Mouse (Mus musculus) heart, embryonic 12.5 days (tissue): Measurements from ENCODE around the gene Csk. TPM values are rescaled to one million over a fixed set of nuclear protein-coding genes. Genes with fewer than 3 reads are reported as not detected.

Experiments used
- ATAC-seq: fragments of 200-750 bp; cut with Nextera tagmentation; 2 replicates; pipeline ENCODE4 v1.8.0; 2017; ENCODE audit warnings: moderate TSS enrichment, moderate library complexity; ENCODE audit not compliant: insufficient number of reproducible peaks, low FRiP score
- H3K27ac ChIP-seq: fragments of 300-500 bp; sonication (generic); 2 replicates; pipeline ENCODE4 v1.5.1; 2016; ENCODE audit warnings: mild to moderate bottlenecking, moderate library complexity; ENCODE audit not compliant: poor library complexity, severe bottlenecking
- H3K27me3 ChIP-seq: fragments of 300-500 bp; sonication (generic); replicated peaks from 2 replicates; pipeline ENCODE4 v1.6.1; 2016; ENCODE audit warnings: mild to moderate bottlenecking, moderate library complexity
- H3K36me3 ChIP-seq: fragments of 300-500 bp; sonication (generic); 2 replicates; pipeline ENCODE4 v1.6.1; 2016; ENCODE audit warnings: mild to moderate bottlenecking, moderate library complexity
- H3K4me1 ChIP-seq: fragments of 300-500 bp; sonication (generic); replicated peaks from 2 replicates; pipeline ENCODE4 v1.6.1; 2016; ENCODE audit warnings: mild to moderate bottlenecking
- H3K4me2 ChIP-seq: fragments of 300-500 bp; sonication (generic); 2 replicates; pipeline ENCODE4 v1.6.1; 2016; ENCODE audit warnings: mild to moderate bottlenecking, moderate library complexity
- H3K4me3 ChIP-seq: fragments of 300-500 bp; sonication (generic); 2 replicates; pipeline ENCODE4 v1.5.1; 2016; ENCODE audit warnings: mild to moderate bottlenecking
- H3K9ac ChIP-seq: fragments of 300-500 bp; sonication (generic); 2 replicates; pipeline ENCODE4 v1.6.1; 2016; ENCODE audit warnings: mild to moderate bottlenecking, moderate library complexity
- H3K9me3 ChIP-seq: fragments of 300-500 bp; sonication (generic); replicated peaks from 2 replicates; pipeline ENCODE4 v1.6.1; 2016; ENCODE audit warnings: mild to moderate bottlenecking, moderate library complexity
- WGBS: fragments of 180-500 bp; shearing (Covaris S2); methylation state at CpG from one replicate; pipeline ENCODE4 v1.1.7; 2016; 5-methylcytosine and 5-hydroxymethylcytosine counted together
- polyA plus RNA-seq: library from polyadenylated mRNA; unstranded; fragments of >200 nt; fragmentation: Nextera tagmentation; extraction: Ambion mirVana; gene quantifications from 2 replicates; pipeline ENCODE4 v1.2.1, GENCODE M21; 2016

Csk gene
- polyA plus RNA-seq, 1 experiment from 2014 or later = 16.4 TPM

DNA sequence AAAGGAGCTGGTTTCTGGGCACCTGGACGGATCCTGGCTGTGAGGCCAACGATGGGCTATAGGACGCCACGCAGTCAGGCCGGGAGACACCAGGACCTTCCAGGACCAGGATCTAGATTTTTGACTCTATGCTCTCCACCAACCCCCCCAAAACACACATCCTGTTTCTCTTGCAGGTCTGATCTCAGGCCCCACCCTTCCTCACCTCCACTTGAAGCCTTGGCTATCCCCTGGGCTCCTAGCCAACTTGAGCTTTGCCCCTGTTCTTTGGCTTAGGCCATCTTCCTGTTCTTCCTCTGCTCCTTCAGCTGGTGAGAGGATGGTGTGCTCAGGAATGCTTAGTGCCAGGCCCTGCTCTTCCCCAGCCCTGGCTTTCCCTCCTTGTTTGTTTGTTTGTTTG, 32.8 kb downstream of the Csk start, which contains the start of gene Lman1l:
Lman1l (minus strand) TSS at position 101 of the 400 bp plus-strand sequence.
- Histone ChIP-seq H3K36me3 (peaks cover 16% of the 10 kb centered on the region), H3K9me3 (no peaks in the 10 kb centered on the region), H3K4me1 (no peaks in the 10 kb centered on the region), H3K4me2 (no peak within 1 kb of the TSS), H3K27me3 (0 out of 2 replicates have a peak, but pooled peaks cover 3% of the 10 kb centered on the region), H3K27ac (no peak within 1 kb of the TSS), H3K9ac (no peak within 1 kb of the TSS), H3K4me3 (no peak within 1 kb of the TSS)
- 84% methylated on average over 5 of the region's 5 CpGs for WGBS
- no peak for ATAC-seq

DNA sequence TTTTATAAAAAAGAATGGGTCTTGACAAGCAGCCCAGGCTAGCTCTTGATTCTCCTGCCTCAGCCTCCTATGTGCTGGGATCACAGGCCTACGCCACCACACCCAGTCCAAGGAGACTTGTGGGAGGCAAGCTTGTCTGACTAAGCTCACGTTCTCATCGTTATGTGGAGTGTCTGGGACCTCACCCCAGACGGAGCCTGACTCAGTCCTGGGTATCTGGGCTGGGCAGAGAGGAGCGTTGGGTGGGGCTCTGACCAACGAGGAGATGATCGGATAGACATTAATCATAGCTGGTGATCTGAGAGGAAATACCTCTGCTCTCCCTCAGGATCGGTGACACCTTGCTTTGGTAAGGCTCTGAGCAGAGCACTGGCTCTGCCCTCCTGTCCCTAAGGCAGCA, 34.6 kb downstream of the Csk start:
- H3K27ac ChIP-seq = no peak overlapping the region
- 72% methylated on average over 8 of the region's 8 CpGs for WGBS
- ATAC-seq = no peak

GRCm38 (mm10) chr9:57617556-57618169, 35.8 kb downstream of the Csk start:
- ATAC-seq = no peak
- Histone ChIP-seq H3K9me3 (no peaks in the 10 kb centered on the region), H3K27ac (no peak overlapping the region), H3K27me3 (peaks cover 10% of the 10 kb centered on the region; the same call in 1 of the 2 replicates), H3K4me2 (no peak overlapping the region), H3K4me1 (no peaks in the 10 kb centered on the region), H3K4me3 (no peak overlapping the region), H3K36me3 (no peaks in the 10 kb centered on the region), H3K9ac (no peak overlapping the region)
- 74% methylated on average over 8 of the region's 8 CpGs for WGBS

More for the DNA sequence above, 34.6 kb downstream of the Csk start:
- Histone ChIP-seq H3K4me2 (no peak overlapping the region), H3K27me3 (peaks cover 5% of the 10 kb centered on the region; the same call in 1 of the 2 replicates), H3K9ac (no peak overlapping the region), H3K4me3 (no peak overlapping the region), H3K9me3 (no peaks in the 10 kb centered on the region), H3K36me3 (peaks cover 2% of the 10 kb centered on the region; the same call in 1 of the 2 replicates), H3K4me1 (no peaks in the 10 kb centered on the region)

- WGBS = 77% methylated on average over 4 of the region's 4 CpGs
- Histone ChIP-seq H3K9me3 (no peaks in the 10 kb centered on the region), H3K9ac (no peak overlapping the region), H3K27me3 (peaks cover 19% of the 10 kb centered on the region), H3K4me3 (no peak overlapping the region), H3K4me1 (0 out of 2 replicates have a peak, but pooled peaks cover 2% of the 10 kb centered on the region), H3K4me2 (no peak overlapping the region), H3K36me3 (no peaks in the 10 kb centered on the region), H3K27ac (no peak overlapping the region)
- no peak for ATAC-seq
Observed at GRCm38 (mm10) chr9:57614786-57615185, 38.6 kb downstream of the Csk start.

DNA sequence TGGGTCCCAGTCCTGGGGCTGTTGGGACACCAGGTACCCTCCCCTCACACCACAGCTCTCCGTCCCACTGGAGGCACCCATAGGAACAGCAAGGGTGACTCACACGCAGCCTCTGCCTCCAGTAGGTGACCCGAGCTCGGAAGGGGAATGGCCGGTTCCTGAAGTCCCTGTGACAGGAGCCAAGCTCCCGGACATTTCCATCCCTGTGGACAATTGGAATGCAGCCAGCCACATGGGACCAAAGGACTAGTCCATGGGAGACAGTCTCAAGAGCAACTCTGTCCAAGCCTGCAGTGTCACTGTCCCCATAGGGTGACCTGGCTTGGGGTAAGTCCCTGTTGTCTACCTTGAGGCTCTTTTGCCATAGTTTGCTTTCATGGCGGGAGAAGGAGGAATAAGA, 39.5 kb downstream of the Csk start:
- H3K9me3 ChIP-seq = no peaks in the 10 kb centered on the region
- no peak overlapping the region for H3K27ac ChIP-seq
- WGBS = 73% methylated on average over 7 of the region's 7 CpGs
- H3K36me3 ChIP-seq = no peaks in the 10 kb centered on the region
- H3K27me3 ChIP-seq = peaks cover 22% of the 10 kb centered on the region
- no peak overlapping the region for H3K4me3 ChIP-seq
- no peak overlapping the region for H3K4me2 ChIP-seq
- 0 out of 2 replicates have a peak, but pooled peaks cover 2% of the 10 kb centered on the region for H3K4me1 ChIP-seq
- no peak overlapping the region for H3K9ac ChIP-seq
- ATAC-seq = 0 out of 2 replicates have a peak, but pooled peaks have one; percentile 13

DNA sequence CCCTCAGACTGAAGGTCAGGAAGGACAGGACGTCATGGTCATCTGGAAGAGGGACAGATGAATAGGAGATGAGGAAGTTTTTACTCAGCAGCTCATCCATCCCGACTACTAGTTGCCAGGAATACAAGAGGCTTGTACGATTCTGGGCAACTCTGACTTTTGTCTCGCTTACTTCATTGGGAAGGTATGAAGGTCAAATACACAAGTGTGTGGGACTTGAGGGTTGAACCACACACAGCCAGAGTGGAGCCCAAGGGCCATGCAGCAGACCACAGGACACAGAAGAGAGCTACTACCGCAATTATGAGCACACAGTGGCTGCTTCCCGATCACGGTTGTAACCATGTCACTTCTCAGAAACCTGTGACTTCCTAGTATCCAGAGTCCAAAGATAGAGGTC, 40.8 kb downstream of the Csk start:
- Histone ChIP-seq H3K27ac (no peak overlapping the region), H3K36me3 (no peaks in the 10 kb centered on the region), H3K27me3 (peaks cover 29% of the 10 kb centered on the region), H3K4me3 (no peak overlapping the region), H3K9ac (no peak overlapping the region), H3K4me1 (0 out of 2 replicates have a peak, but pooled peaks cover 2% of the 10 kb centered on the region), H3K4me2 (no peak overlapping the region), H3K9me3 (no peaks in the 10 kb centered on the region)
- 68% methylated on average over 7 of the region's 7 CpGs for WGBS
- no peak for ATAC-seq

GRCm38 (mm10) chr9:57610359-57610826, 43.0 kb downstream of the Csk start:
- WGBS = 50% methylated on average over 3 of the region's 3 CpGs
- Histone ChIP-seq H3K4me3 (no peak overlapping the region), H3K9ac (no peak overlapping the region), H3K9me3 (no peaks in the 10 kb centered on the region), H3K4me1 (peaks cover 9% of the 10 kb centered on the region), H3K4me2 (no peak overlapping the region), H3K27ac (no peak overlapping the region), H3K36me3 (no peaks in the 10 kb centered on the region), H3K27me3 (peaks cover 45% of the 10 kb centered on the region)
- no peak for ATAC-seq

- ATAC-seq = no peak
- H3K27me3 ChIP-seq = peaks cover 49% of the 10 kb centered on the region
- WGBS = 47% methylated on average over 3 of the region's 3 CpGs
Observed at GRCm38 (mm10) chr9:57609803-57610202, 43.6 kb downstream of the Csk start.

GRCm38 (mm10) chr9:57606139-57606851, 47.1 kb downstream of the Csk start, which contains the start of gene Cplx3:
Cplx3 (minus strand) TSS chr9:57606281.
- Histone ChIP-seq H3K4me2 (peak within 1 kb of the TSS; percentile 34), H3K9ac (no peak within 1 kb of the TSS), H3K27ac (no peak within 1 kb of the TSS), H3K27me3 (peaks cover 56% of the 10 kb centered on the region), H3K4me1 (peaks cover 19% of the 10 kb centered on the region), H3K4me3 (no peak within 1 kb of the TSS), H3K9me3 (no peaks in the 10 kb centered on the region), H3K36me3 (no peaks in the 10 kb centered on the region)
- WGBS = 6% methylated on average over 24 of the region's 24 CpGs
- ATAC-seq = 0 out of 2 replicates have a peak, but pooled peaks have one; percentile 51

More at GRCm38 (mm10) chr9:57609803-57610202, 43.6 kb downstream of the Csk start:
- Histone ChIP-seq H3K4me1 (peaks cover 9% of the 10 kb centered on the region), H3K9ac (no peak overlapping the region), H3K9me3 (no peaks in the 10 kb centered on the region), H3K4me2 (no peak overlapping the region), H3K27ac (no peak overlapping the region), H3K4me3 (no peak overlapping the region), H3K36me3 (no peaks in the 10 kb centered on the region)

GRCm38 (mm10) chr9:57605503-57605902, 47.9 kb downstream of the Csk start:
- Histone ChIP-seq H3K36me3 (no peaks in the 10 kb centered on the region), H3K27ac (no peak overlapping the region), H3K27me3 (peaks cover 53% of the 10 kb centered on the region), H3K4me3 (no peak overlapping the region), H3K9ac (no peak overlapping the region), H3K4me2 (no peak overlapping the region), H3K4me1 (peaks cover 27% of the 10 kb centered on the region), H3K9me3 (no peaks in the 10 kb centered on the region)
- 20% methylated on average over 9 of the region's 9 CpGs for WGBS
- ATAC-seq = no peak

DNA sequence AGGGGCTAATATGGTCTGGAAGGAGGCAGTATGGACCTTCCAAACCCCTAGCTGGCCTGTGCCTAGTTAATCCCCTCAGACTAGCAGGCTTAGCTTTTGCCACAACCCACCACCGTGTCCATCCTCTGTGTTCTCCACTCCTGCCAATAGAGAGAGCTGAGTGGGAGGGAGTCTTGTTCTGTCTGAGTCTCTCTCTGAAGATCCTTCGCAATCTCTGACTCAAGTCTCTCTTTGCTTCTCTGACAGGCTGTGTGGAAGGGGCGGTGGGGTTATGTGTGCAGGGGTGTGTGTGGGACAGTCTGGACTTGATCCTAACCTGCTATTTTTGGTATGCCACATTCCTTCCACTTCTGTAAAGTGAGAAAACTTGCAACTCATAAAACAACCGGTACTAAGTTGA, 48.6 kb downstream of the Csk start:
- Histone ChIP-seq H3K9ac (no peak overlapping the region), H3K4me3 (no peak overlapping the region), H3K27me3 (peaks cover 47% of the 10 kb centered on the region), H3K27ac (no peak overlapping the region), H3K4me2 (no peak overlapping the region), H3K36me3 (no peaks in the 10 kb centered on the region), H3K4me1 (peaks cover 33% of the 10 kb centered on the region), H3K9me3 (no peaks in the 10 kb centered on the region)
- 67% methylated on average over 4 of the region's 4 CpGs for WGBS
- ATAC-seq = no peak
